Mouse (Mus musculus): Measurements from ENCODE around the gene Rb1.

GRCm38 (mm10) chr14:73176266-73176665 is 149.4 kb downstream of the Rb1 start:
- TF ChIP-seq POLR2A (IDR thresholded peaks at IDR 0.05; ENCODE audit: control insufficient read depth in 1 of 2, insufficient read depth in 1 of 2, low read depth in 1 of 2, low read length in 2 of 2, poor library complexity in 1 of 2) (no peak; a peak in 1 of 4 replicates), CHD2 (IDR thresholded peaks at IDR 0.05; ENCODE audit: low read length) (no peak), RAD21 (IDR thresholded peaks at IDR 0.05; ENCODE audit: low read depth, low read length) (no peak), TCF12 (IDR thresholded peaks at IDR 0.05; ENCODE audit: low read depth, low read length) (0 out of 2 replicates have a peak, but pooled peaks have one; percentile 8), CTCF (IDR thresholded peaks at IDR 0.05 in 2 of 3, conservative IDR thresholded peaks at IDR 0.05 in 1 of 3; ENCODE audit: control insufficient read depth in 1 of 3, insufficient read depth in 1 of 3, low read depth in 2 of 3, low read length in 3 of 3, poor library complexity in 1 of 3, severe bottlenecking in 1 of 3) (no peak), MYB (IDR thresholded peaks at IDR 0.05; ENCODE audit: low read depth, low read length) (no peak)

Data from MEL (cell line).